22 mouse cellular contexts compared by ENCODE assay signal in the genomic region with DNA sequence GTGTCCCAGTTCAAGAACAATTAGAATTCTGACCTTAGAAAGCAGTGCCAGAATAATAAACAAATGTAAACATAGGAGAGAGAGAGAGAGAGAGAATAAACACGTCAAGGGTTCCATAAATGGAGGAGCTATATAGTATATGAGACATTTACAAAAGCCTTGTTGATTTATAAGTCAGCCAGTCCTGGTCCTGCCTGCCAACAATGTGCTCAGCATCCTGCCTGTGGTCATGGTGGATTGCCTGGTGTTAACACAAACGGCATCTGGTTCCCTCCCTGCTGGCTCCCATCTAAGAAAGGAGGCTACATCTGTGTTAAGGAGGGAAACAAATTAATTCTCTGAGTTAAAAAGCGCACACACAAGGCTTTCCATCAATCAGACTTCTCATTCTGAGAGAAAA.
A peak's percentile ranks its signal among the peaks of the same experiment; 100 is the strongest.
DNase-seq lines count a peak whose midpoint lies in the region; ATAC-seq and TF ChIP-seq lines count a peak whose summit lies in the region.
"Had no signal": no experiment of that assay in that cellular context is flagged by ENCODE, and none has a peak within 500 bp of the region (broad histone marks: within the 10 kb centered on the region; RNA-seq: fewer than 3 reads in every experiment).

No protein-coding gene starts in this region.

- peak; percentile 15 for DNase-seq in hindbrain, postnatal 0 days (ENCODE audit: low spot score)
- no peak for DNase-seq in hindbrain, embryonic 14.5 days (ENCODE audit: low spot score)
- DNase-seq in limb, embryonic 14.5 days (ENCODE audit: low spot score), result peak; percentile 44
- DNase-seq in limb, embryonic 10.5 days (ENCODE audit: low spot score), result no peak
- peak; percentile 56 for DNase-seq in brain, embryonic 14.5 days (ENCODE audit: low read depth)
- DNase-seq: adrenal gland, postnatal 14 days; cerebellum, adult 18-20 months; cerebellum, adult 9-11 months; cerebellum, postnatal 36 days; forebrain, postnatal 0 days; gastrocnemius, postnatal 14 days; heart, adult 2 months; heart, postnatal 14 days had no signal

- H3K27ac ChIP-seq in hindbrain, postnatal 0 days, result no peak overlapping the region
- H3K27ac ChIP-seq in hindbrain, embryonic 14.5 days, result no peak overlapping the region
- H3K27ac ChIP-seq in limb, embryonic 14.5 days (replicated peaks; ENCODE audit: low read depth, low read length), result no peak overlapping the region
- H3K27ac ChIP-seq in limb, embryonic 10.5 days, result no peak overlapping the region
- H3K27ac ChIP-seq in stomach, embryonic 16.5 days (ENCODE audit: low read length), result no peak overlapping the region
- H3K27ac ChIP-seq: embryonic facial prominence, embryonic 15.5 days; heart, adult 2 months; heart, embryonic 15.5 days; hindbrain, embryonic 15.5 days had no signal

- no peak for TF ChIP-seq CTCF in hindbrain, postnatal 0 days (IDR thresholded peaks at IDR 0.05; ENCODE audit: low read depth)
- no peak for TF ChIP-seq CTCF in brain, embryonic 14.5 days (IDR thresholded peaks at IDR 0.05; ENCODE audit: borderline replicate concordance, extremely low read depth, insufficient read depth, insufficient read length)

- WGBS in hindbrain, postnatal 0 days, result 42% methylated on average over 3 of the region's 3 CpGs
- 44% methylated on average over 3 of the region's 3 CpGs for WGBS in hindbrain, embryonic 14.5 days
- 27% methylated on average over 3 of the region's 3 CpGs for WGBS in limb, embryonic 14.5 days
- WGBS in limb, embryonic 10.5 days, result 49% methylated on average over 3 of the region's 3 CpGs
- WGBS in stomach, embryonic 16.5 days, result 36% methylated on average over 3 of the region's 3 CpGs

- TF ChIP-seq POLR2A in limb, embryonic 14.5 days (IDR thresholded peaks at IDR 0.05; ENCODE audit: borderline replicate concordance, extremely low read depth, insufficient read depth, insufficient read length), result no peak
- TF ChIP-seq POLR2A in brain, embryonic 14.5 days (IDR thresholded peaks at IDR 0.05; ENCODE audit: borderline replicate concordance, extremely low read depth, insufficient read depth, insufficient read length, poor library complexity, severe bottlenecking), result no peak

- H3K9ac ChIP-seq in hindbrain, postnatal 0 days (replicated peaks; ENCODE audit: low read length), result no peak overlapping the region
- no peak overlapping the region for H3K9ac ChIP-seq in hindbrain, embryonic 14.5 days
- H3K9ac ChIP-seq in limb, embryonic 14.5 days (ENCODE audit: low read depth, low read length, severe bottlenecking), result no peak overlapping the region
- H3K9ac ChIP-seq in stomach, embryonic 16.5 days (ENCODE audit: low read length), result no peak overlapping the region
- H3K9ac ChIP-seq: embryonic facial prominence, embryonic 15.5 days; forebrain, postnatal 0 days; heart, embryonic 15.5 days; hindbrain, embryonic 15.5 days had no signal

- no peaks in the 10 kb centered on the region for H3K27me3 ChIP-seq in hindbrain, postnatal 0 days (ENCODE audit: insufficient read depth, low read length)
- no peaks in the 10 kb centered on the region for H3K27me3 ChIP-seq in hindbrain, embryonic 14.5 days (ENCODE audit: control insufficient read depth, insufficient read depth, low read length)
- H3K27me3 ChIP-seq in limb, embryonic 14.5 days (ENCODE audit: control insufficient read depth, insufficient read depth, low read length), result no peaks in the 10 kb centered on the region
- no peaks in the 10 kb centered on the region for H3K27me3 ChIP-seq in limb, embryonic 10.5 days (ENCODE audit: low read depth, poor library complexity, severe bottlenecking)
- 0 out of 2 replicates have a peak, but pooled peaks cover 3% of the 10 kb centered on the region for H3K27me3 ChIP-seq in stomach, embryonic 16.5 days (ENCODE audit: control insufficient read depth, insufficient read depth, low read length)
- H3K27me3 ChIP-seq: CH12.LX; embryonic facial prominence, embryonic 15.5 days; heart, embryonic 15.5 days; hindbrain, embryonic 15.5 days had no signal

- H3K4me2 ChIP-seq in hindbrain, postnatal 0 days (ENCODE audit: low read depth, low read length), result no peak overlapping the region
- H3K4me2 ChIP-seq in hindbrain, embryonic 14.5 days (replicated peaks), result no peak overlapping the region
- H3K4me2 ChIP-seq in limb, embryonic 14.5 days (replicated peaks; ENCODE audit: low read depth, low read length, severe bottlenecking), result no peak overlapping the region
- H3K4me2 ChIP-seq in stomach, embryonic 16.5 days (ENCODE audit: low read depth, low read length), result no peak overlapping the region
- H3K4me2 ChIP-seq: embryonic facial prominence, embryonic 15.5 days; heart, embryonic 11.5 days; heart, embryonic 15.5 days; hindbrain, embryonic 15.5 days had no signal

- ATAC-seq in hindbrain, postnatal 0 days, result no peak
- no peak for ATAC-seq in hindbrain, embryonic 14.5 days (ENCODE audit: low FRiP score)
- ATAC-seq in limb, embryonic 14.5 days (ENCODE audit: low FRiP score, low read depth), result no peak
- peak; percentile 75; the same call in 1 of the 2 replicates for ATAC-seq in stomach, embryonic 16.5 days (ENCODE audit: insufficient read depth, low FRiP score)
- ATAC-seq: activated CD4-positive, CD25-positive, alpha-beta regulatory T cell, adult 4 months; forebrain, postnatal 0 days; Patski had no signal

- H3K4me1 ChIP-seq in hindbrain, postnatal 0 days (ENCODE audit: insufficient read depth, low read length), result no peaks in the 10 kb centered on the region
- H3K4me1 ChIP-seq in hindbrain, embryonic 14.5 days (replicated peaks; ENCODE audit: control insufficient read depth, insufficient read depth, low read length), result no peaks in the 10 kb centered on the region
- H3K4me1 ChIP-seq in limb, embryonic 14.5 days (ENCODE audit: control insufficient read depth, insufficient read depth, low read length), result no peaks in the 10 kb centered on the region
- H3K4me1 ChIP-seq in limb, embryonic 10.5 days, result peaks cover 8% of the 10 kb centered on the region
- H3K4me1 ChIP-seq in stomach, embryonic 16.5 days (ENCODE audit: control insufficient read depth, insufficient read depth, low read length), result no peaks in the 10 kb centered on the region
- H3K4me1 ChIP-seq: embryonic facial prominence, embryonic 15.5 days; heart, embryonic 15.5 days had no signal

- H3K4me3 ChIP-seq in hindbrain, postnatal 0 days (ENCODE audit: low read length), result no peak overlapping the region
- H3K4me3 ChIP-seq in hindbrain, embryonic 14.5 days (replicated peaks; ENCODE audit: low read length), result no peak overlapping the region
- H3K4me3 ChIP-seq in limb, embryonic 14.5 days (replicated peaks; ENCODE audit: low read length), result no peak overlapping the region
- H3K4me3 ChIP-seq in limb, embryonic 10.5 days, result no peak overlapping the region
- H3K4me3 ChIP-seq in stomach, embryonic 16.5 days (replicated peaks; ENCODE audit: low read length), result no peak overlapping the region
- H3K4me3 ChIP-seq: embryonic facial prominence, embryonic 15.5 days; erythroblast, embryonic 14.5 days; heart, adult 2 months; heart, embryonic 15.5 days; hindbrain, embryonic 15.5 days had no signal

- H3K9me3 ChIP-seq in hindbrain, postnatal 0 days (ENCODE audit: low read length), result no peaks in the 10 kb centered on the region
- no peaks in the 10 kb centered on the region for H3K9me3 ChIP-seq in hindbrain, embryonic 14.5 days (ENCODE audit: control insufficient read depth, low read length)
- no peaks in the 10 kb centered on the region for H3K9me3 ChIP-seq in limb, embryonic 14.5 days (ENCODE audit: control insufficient read depth, low read length)
- no peaks in the 10 kb centered on the region for H3K9me3 ChIP-seq in limb, embryonic 10.5 days (replicated peaks)
- no peaks in the 10 kb centered on the region for H3K9me3 ChIP-seq in stomach, embryonic 16.5 days (replicated peaks; ENCODE audit: control insufficient read depth, low read length)
- H3K9me3 ChIP-seq: embryonic facial prominence, embryonic 15.5 days; heart, embryonic 15.5 days; hindbrain, embryonic 15.5 days had no signal

- H3K36me3 ChIP-seq in hindbrain, postnatal 0 days (ENCODE audit: insufficient read depth, low read length), result no peaks in the 10 kb centered on the region
- H3K36me3 ChIP-seq in hindbrain, embryonic 14.5 days (replicated peaks; ENCODE audit: control insufficient read depth, insufficient read depth), result no peaks in the 10 kb centered on the region
- H3K36me3 ChIP-seq in limb, embryonic 14.5 days (ENCODE audit: control insufficient read depth, insufficient read depth, low read length), result no peaks in the 10 kb centered on the region
- no peaks in the 10 kb centered on the region for H3K36me3 ChIP-seq in limb, embryonic 10.5 days
- no peaks in the 10 kb centered on the region for H3K36me3 ChIP-seq in stomach, embryonic 16.5 days (ENCODE audit: control insufficient read depth, insufficient read depth, low read length)
- H3K36me3 ChIP-seq: embryonic facial prominence, embryonic 15.5 days; heart, embryonic 15.5 days; hindbrain, embryonic 15.5 days had no signal

Comparison
In these comparisons a context has a peak if more than half of its experiments do, and no peak if none do; other contexts are left out.
1. DNase-seq: peak in hindbrain, postnatal 0 days (single experiment), limb, embryonic 14.5 days (single experiment) and brain, embryonic 14.5 days (single experiment); none in hindbrain, embryonic 14.5 days (single experiment) and limb, embryonic 10.5 days (single experiment).